Mouse (Mus musculus): ENCODE measurements around the gene Pltp. TPM values are rescaled to one million over a fixed set of nuclear protein-coding genes. Genes with fewer than 3 reads are reported as not detected.

Gene Pltp
- polyA plus RNA-seq, 1 experiment from 2014 or later, result 10.8 TPM

DNA sequence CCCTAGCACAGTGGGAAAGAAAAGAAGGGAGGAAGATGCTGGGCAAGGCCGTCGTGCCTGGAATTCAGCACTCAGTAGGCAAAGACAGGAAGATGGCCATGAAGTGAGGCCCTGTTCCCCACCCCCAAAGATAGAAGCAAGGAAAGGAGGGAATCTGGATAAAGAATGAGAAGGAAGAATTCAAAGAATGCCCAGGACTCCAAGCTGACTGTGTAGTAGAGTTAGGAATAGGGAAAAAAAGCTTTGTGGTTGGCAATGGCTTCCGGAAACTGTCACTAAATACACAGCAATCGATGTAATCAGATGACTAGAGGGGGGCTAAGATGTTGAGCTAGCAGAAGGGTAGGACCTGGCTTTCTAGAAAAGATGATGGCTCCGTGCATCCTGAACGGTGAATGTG lies 40.3 kb downstream of the Pltp start:
- Histone ChIP-seq H3K4me1 (ENCODE audit: control insufficient read depth, insufficient read depth, low read length) (peaks cover 15% of the 10 kb centered on the region), H3K36me3 (ENCODE audit: control insufficient read depth, insufficient read depth, low read length) (no peaks in the 10 kb centered on the region), H3K9ac (ENCODE audit: low read depth, low read length) (no peak overlapping the region), H3K4me2 (no peak overlapping the region), H3K27ac (ENCODE audit: low read depth, low read length) (no peak overlapping the region), H3K27me3 (ENCODE audit: control insufficient read depth, insufficient read depth, low read length) (no peaks in the 10 kb centered on the region), H3K9me3 (replicated peaks; ENCODE audit: control insufficient read depth, low read length) (no peaks in the 10 kb centered on the region), H3K4me3 (ENCODE audit: low read depth, low read length) (no peak overlapping the region)
- 62% methylated on average over 6 of the region's 6 CpGs for WGBS (ENCODE audit: insufficient replicate concordance)
- ATAC-seq (replicated peaks; ENCODE audit: insufficient number of reproducible peaks, low FRiP score, low TSS enrichment), result no peak

DNA sequence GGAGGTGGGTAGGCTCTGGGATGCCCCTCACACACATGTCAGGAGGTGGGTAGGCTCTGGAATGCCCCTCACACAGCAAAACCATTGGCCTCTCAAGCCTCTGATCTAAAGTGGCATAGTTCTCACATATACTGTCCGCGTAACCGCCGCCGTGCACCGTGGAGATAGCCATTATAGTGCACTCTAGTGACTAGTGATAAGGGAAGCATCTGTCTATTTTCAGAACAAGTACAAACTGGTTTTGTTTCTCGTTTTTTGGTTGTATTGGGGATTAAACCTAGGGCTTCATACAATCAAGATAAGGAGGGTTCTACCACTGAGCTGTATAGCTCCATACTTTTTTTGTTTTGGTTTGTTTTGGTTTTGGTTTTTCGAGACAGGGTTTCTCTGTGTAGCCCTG lies 41.7 kb downstream of the Pltp start:
- H3K36me3 ChIP-seq (ENCODE audit: control insufficient read depth, insufficient read depth, low read length), result no peaks in the 10 kb centered on the region
- no peak overlapping the region for H3K4me2 ChIP-seq
- H3K4me1 ChIP-seq (ENCODE audit: control insufficient read depth, insufficient read depth, low read length), result peaks cover 15% of the 10 kb centered on the region
- no peak overlapping the region for H3K27ac ChIP-seq (ENCODE audit: low read depth, low read length)
- H3K27me3 ChIP-seq (ENCODE audit: control insufficient read depth, insufficient read depth, low read length), result no peaks in the 10 kb centered on the region
- WGBS (ENCODE audit: insufficient replicate concordance), result 61% methylated on average over 8 of the region's 8 CpGs
- H3K4me3 ChIP-seq (ENCODE audit: low read depth, low read length), result no peak overlapping the region
- H3K9ac ChIP-seq (ENCODE audit: low read depth, low read length), result no peak overlapping the region
- no peak for ATAC-seq (replicated peaks; ENCODE audit: insufficient number of reproducible peaks, low FRiP score, low TSS enrichment)
- no peaks in the 10 kb centered on the region for H3K9me3 ChIP-seq (replicated peaks; ENCODE audit: control insufficient read depth, low read length)

DNA sequence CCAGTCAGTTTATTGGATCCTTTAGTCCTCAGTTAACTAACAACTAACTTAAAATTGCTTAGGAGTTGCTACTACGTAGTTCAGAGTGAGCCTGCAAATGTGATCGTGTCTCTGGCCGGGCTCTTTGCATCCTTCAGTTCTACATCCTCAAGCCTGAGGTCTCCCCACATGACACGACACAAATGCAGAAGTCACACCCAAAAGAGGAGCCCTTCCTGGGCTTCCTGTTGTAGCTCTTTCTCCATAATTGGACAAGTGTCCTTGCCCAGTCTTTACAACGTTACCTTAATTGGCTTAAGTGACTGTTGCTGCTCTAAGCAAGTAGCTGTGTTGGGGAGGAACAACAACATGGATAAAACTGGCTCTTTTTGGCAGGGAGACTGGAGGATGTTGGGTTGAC lies 42.2 kb downstream of the Pltp start:
- no peak for ATAC-seq (replicated peaks; ENCODE audit: insufficient number of reproducible peaks, low FRiP score, low TSS enrichment)
- Histone ChIP-seq H3K4me1 (ENCODE audit: control insufficient read depth, insufficient read depth, low read length) (peaks cover 15% of the 10 kb centered on the region), H3K4me3 (ENCODE audit: low read depth, low read length) (no peak overlapping the region), H3K9me3 (replicated peaks; ENCODE audit: control insufficient read depth, low read length) (no peaks in the 10 kb centered on the region), H3K27me3 (ENCODE audit: control insufficient read depth, insufficient read depth, low read length) (no peaks in the 10 kb centered on the region), H3K36me3 (ENCODE audit: control insufficient read depth, insufficient read depth, low read length) (no peaks in the 10 kb centered on the region), H3K4me2 (no peak overlapping the region), H3K9ac (ENCODE audit: low read depth, low read length) (no peak overlapping the region), H3K27ac (ENCODE audit: low read depth, low read length) (no peak overlapping the region)
- 78% methylated on average over 5 of the region's 5 CpGs for whole genome bisulfite sequencing (ENCODE audit: insufficient replicate concordance)

DNA sequence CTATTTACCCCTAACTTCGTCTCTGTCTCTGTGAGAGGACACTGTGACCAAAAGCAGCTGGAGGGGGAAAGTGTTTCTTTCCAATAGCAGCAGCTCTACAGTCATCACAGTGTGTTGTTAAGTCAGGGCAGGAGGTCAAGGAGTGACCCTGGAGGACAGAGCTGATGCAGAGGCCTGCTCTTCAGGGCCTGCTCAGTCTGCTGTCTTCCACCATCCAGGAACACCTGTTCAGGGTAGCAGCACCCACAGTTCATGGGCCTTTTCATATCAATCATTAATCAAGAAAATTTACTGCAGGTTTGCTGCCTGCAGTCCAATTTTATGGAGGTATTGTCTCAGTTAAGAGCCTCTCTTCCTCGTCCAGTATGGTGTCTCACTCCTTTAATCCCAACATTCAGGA lies 44.0 kb downstream of the Pltp start:
- no peak overlapping the region for H3K4me2 ChIP-seq
- H3K9me3 ChIP-seq (replicated peaks; ENCODE audit: control insufficient read depth, low read length), result no peaks in the 10 kb centered on the region
- 65% methylated on average over 2 of the region's 2 CpGs for WGBS (ENCODE audit: insufficient replicate concordance)
- no peak for ATAC-seq (replicated peaks; ENCODE audit: insufficient number of reproducible peaks, low FRiP score, low TSS enrichment)
- H3K4me3 ChIP-seq (ENCODE audit: low read depth, low read length), result no peak overlapping the region
- no peak overlapping the region for H3K27ac ChIP-seq (ENCODE audit: low read depth, low read length)
- no peaks in the 10 kb centered on the region for H3K36me3 ChIP-seq (ENCODE audit: control insufficient read depth, insufficient read depth, low read length)
- no peaks in the 10 kb centered on the region for H3K27me3 ChIP-seq (ENCODE audit: control insufficient read depth, insufficient read depth, low read length)
- no peak overlapping the region for H3K9ac ChIP-seq (ENCODE audit: low read depth, low read length)
- peaks cover 15% of the 10 kb centered on the region for H3K4me1 ChIP-seq (ENCODE audit: control insufficient read depth, insufficient read depth, low read length)

DNA sequence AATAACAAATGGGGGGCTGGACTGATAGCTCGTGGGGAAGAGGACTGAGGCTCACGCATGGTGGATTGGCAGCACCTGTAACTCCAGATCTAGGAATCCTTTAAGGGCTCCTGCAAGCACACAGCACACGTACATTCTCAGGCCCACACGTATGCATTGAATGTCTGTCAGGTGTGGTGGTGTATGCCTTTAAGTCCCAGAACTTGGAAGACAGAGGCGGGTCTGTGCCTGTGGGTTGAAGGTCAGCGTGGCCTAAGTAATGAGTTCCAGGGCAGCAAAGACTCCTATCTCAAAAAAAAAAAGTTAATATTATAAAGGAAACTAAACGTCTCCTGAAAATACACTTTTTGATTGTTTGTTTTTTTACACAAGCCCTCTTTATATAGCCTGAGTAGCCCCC lies 50.9 kb downstream of the Pltp start:
- no peak for ATAC-seq (replicated peaks; ENCODE audit: insufficient number of reproducible peaks, low FRiP score, low TSS enrichment)
- Histone ChIP-seq H3K27me3 (ENCODE audit: control insufficient read depth, insufficient read depth, low read length) (no peaks in the 10 kb centered on the region), H3K27ac (ENCODE audit: low read depth, low read length) (no peak overlapping the region), H3K36me3 (ENCODE audit: control insufficient read depth, insufficient read depth, low read length) (no peaks in the 10 kb centered on the region), H3K4me1 (ENCODE audit: control insufficient read depth, insufficient read depth, low read length) (peaks cover 10% of the 10 kb centered on the region), H3K4me2 (no peak overlapping the region), H3K4me3 (ENCODE audit: low read depth, low read length) (no peak overlapping the region), H3K9me3 (replicated peaks; ENCODE audit: control insufficient read depth, low read length) (no peaks in the 10 kb centered on the region), H3K9ac (ENCODE audit: low read depth, low read length) (no peak overlapping the region)
- 69% methylated on average over 7 of the region's 7 CpGs for WGBS (ENCODE audit: insufficient replicate concordance)

DNA sequence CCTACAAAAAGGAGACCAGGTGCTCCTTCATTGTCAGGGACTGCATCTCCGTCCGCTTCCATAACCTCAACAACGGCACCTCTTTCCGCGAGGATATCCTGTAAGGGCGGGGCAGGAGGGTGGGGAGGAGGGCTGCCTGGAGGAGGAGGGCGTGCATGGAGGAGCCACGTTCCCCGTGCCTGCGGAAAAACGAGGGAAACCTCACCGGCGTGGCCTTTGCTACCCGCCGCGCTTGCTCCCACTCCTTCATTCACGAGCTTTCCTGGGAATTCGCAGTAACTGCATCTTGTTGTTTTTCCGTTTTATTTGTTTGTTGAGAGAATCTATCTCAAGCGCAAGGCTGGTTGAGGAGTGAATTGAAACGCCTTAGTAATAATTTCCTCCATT lies 52.2 kb downstream of the Pltp start:
- WGBS (ENCODE audit: insufficient replicate concordance), result 1% methylated on average over 21 of the region's 21 CpGs
- Histone ChIP-seq H3K4me2 (peak overlapping the region; percentile 70), H3K9me3 (replicated peaks; ENCODE audit: control insufficient read depth, low read length) (no peaks in the 10 kb centered on the region), H3K9ac (ENCODE audit: low read depth, low read length) (peak overlapping the region; percentile 83), H3K4me3 (ENCODE audit: low read depth, low read length) (peak overlapping the region; percentile 88), H3K27me3 (ENCODE audit: control insufficient read depth, insufficient read depth, low read length) (no peaks in the 10 kb centered on the region), H3K36me3 (ENCODE audit: control insufficient read depth, insufficient read depth, low read length) (peaks cover under 1% of the 10 kb centered on the region; the same call in 1 of the 2 replicates), H3K27ac (ENCODE audit: low read depth, low read length) (peak overlapping the region; percentile 67), H3K4me1 (ENCODE audit: control insufficient read depth, insufficient read depth, low read length) (peaks cover 10% of the 10 kb centered on the region)
- ATAC-seq (replicated peaks; ENCODE audit: insufficient number of reproducible peaks, low FRiP score, low TSS enrichment), result peak; percentile 63

DNA sequence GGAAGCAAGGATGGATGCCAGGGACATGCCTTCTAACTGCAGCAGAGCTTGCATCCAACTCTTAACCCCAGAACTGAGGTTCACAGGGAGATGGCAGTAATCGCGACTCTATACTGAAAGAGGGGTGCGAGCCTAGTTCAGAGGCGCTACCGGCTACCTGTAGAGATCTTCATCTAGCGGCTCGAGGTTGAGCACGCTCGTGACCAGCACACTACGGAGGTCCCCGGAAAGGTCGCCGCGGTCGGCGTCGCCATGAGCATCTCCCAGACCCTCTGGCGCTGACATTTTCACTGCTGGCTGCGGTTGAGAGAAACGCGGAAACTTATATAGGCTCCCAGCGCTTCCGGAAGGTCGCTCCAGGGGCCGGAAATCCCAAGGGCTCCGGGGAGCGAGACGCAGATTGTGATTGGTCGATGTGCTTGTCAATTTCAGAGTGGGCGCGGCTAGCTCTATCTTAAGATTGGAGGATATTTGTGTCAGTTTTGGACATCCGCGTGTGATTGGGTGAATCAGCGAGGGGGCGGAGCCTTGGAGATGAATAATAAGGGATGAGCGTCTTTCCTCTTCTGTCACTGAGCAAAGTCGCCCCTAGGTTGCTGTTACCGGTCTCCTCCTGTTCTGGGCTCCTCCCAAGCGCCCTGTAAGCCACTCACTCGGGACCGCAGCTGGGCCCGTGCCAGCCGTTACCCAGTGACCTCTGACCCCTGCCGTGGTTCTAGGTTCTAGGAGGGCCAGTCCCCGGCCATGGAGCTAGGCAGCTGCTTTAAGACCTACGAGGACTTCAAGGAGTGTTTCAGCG lies 52.8 kb downstream of the Pltp start, which contains the start of the genes Acot8 and Zswim3:
Acot8 (minus strand) TSS at position 350 of the 799 bp plus-strand sequence.
Zswim3 (plus strand) TSS at position 566 of the 799 bp plus-strand sequence.
- Histone ChIP-seq H3K4me2 (peak within 1 kb of the TSS; percentile 70), H3K4me1 (ENCODE audit: control insufficient read depth, insufficient read depth, low read length) (peaks cover 10% of the 10 kb centered on the region), H3K27me3 (ENCODE audit: control insufficient read depth, insufficient read depth, low read length) (no peaks in the 10 kb centered on the region), H3K9ac (ENCODE audit: low read depth, low read length) (peak within 1 kb of the TSS; percentile 85), H3K36me3 (ENCODE audit: control insufficient read depth, insufficient read depth, low read length) (peaks cover 2% of the 10 kb centered on the region; the same call in 1 of the 2 replicates), H3K9me3 (replicated peaks; ENCODE audit: control insufficient read depth, low read length) (no peaks in the 10 kb centered on the region), H3K27ac (ENCODE audit: low read depth, low read length) (peak within 1 kb of the TSS; percentile 87), H3K4me3 (ENCODE audit: low read depth, low read length) (peak within 1 kb of the TSS; percentile 88)
- peak; percentile 96 for ATAC-seq (replicated peaks; ENCODE audit: insufficient number of reproducible peaks, low FRiP score, low TSS enrichment)
- under 1% methylated on average over 47 of the region's 47 CpGs for WGBS (ENCODE audit: insufficient replicate concordance)

DNA sequence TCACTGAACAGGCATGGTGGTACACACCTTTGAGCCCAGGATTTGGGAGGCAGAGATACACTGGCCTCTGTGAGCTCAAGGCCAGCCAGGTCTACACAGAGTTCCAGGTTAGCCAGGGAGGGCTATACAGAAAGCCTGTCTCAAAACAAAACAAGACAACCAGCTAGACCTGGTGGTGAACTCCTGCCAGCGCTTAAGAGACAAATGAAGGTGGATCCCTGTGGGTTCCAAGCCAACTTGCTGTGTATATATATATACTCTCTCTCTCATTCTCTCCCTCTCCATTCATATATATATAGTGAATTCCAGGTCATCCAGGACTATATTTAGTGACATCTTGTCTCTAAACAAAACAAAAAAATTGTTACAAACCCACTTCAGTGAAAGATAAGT lies 53.6 kb downstream of the Pltp start:
- Histone ChIP-seq H3K4me2 (peak overlapping the region; percentile 70), H3K27me3 (ENCODE audit: control insufficient read depth, insufficient read depth, low read length) (no peaks in the 10 kb centered on the region), H3K9ac (ENCODE audit: low read depth, low read length) (peak overlapping the region; percentile 85), H3K9me3 (replicated peaks; ENCODE audit: control insufficient read depth, low read length) (no peaks in the 10 kb centered on the region), H3K27ac (ENCODE audit: low read depth, low read length) (no peak overlapping the region), H3K4me1 (ENCODE audit: control insufficient read depth, insufficient read depth, low read length) (peaks cover 10% of the 10 kb centered on the region), H3K36me3 (ENCODE audit: control insufficient read depth, insufficient read depth, low read length) (peaks cover 2% of the 10 kb centered on the region; the same call in 1 of the 2 replicates), H3K4me3 (ENCODE audit: low read depth, low read length) (peak overlapping the region; percentile 88)
- WGBS (ENCODE audit: insufficient replicate concordance), result 61% methylated on average over 1 of the region's 1 CpGs
- ATAC-seq (replicated peaks; ENCODE audit: insufficient number of reproducible peaks, low FRiP score, low TSS enrichment), result no peak
